Mouse (Mus musculus): ENCODE data around the gene Aicda. TPM values are rescaled to one million over a fixed set of nuclear protein-coding genes. Genes with fewer than 3 reads are reported as not detected.

Gene Aicda
- polyA plus RNA-seq (2012; rRNA removed), result 0.39 and 0.43 TPM in 2 replicates

DNA sequence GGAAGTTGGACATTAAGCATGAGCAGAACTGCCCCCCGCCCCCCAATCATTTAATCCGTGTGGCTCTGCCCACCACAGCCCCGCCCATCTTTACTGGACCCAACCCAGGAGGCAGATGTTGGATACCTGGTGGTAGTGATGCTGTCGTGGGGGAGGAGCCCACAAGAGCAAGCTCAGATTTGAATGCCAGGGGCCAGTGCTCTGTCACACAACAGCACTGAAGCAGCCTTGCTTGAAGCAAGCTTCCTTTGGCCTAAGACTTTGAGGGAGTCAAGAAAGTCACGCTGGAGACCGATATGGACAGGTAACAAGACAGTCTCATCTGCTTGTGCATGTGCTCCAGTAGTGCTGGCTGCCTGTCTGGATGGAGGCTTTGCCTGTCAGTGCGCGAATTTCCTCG, at the start of gene Aicda:
Gene Aicda, plus strand, starts transcription at position 196 of the 400 bp plus-strand sequence.

DNA sequence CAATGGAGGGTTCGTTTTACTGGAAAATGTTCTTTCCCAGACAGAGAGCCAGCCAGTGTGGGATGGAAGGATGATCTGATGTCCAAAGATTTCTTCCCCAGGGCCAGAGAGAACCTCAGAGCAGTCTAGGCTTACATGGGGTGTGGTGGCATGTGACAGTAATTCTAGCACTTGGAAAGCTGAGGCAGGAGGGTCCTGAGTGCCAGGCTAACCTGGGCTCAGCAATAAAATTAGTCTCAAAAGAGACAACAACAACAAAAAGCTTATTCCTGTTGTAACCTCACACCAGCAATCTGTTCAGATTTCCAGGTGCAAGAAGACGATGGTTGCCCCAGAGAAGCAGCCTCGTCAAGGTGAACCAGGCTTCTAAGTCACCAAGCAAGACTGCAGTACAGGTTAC, 48.1 kb upstream of the Aicda start, which contains the start of gene Mfap5:
Gene Mfap5, plus strand, starts transcription at position 301 of the 400 bp plus-strand sequence.

GRCm38 (mm10) chr6:122602242-122602991, 48.8 kb downstream of the Aicda start, which contains the start of gene Apobec1:
Gene Apobec1 (minus strand): TSS chr6:122602444.

GRCm38 (mm10) chr6:122609771-122610170, 56.2 kb downstream of the Aicda start, which contains the start of gene Gdf3:
Gene Gdf3 (minus strand): TSS chr6:122610087.

Other genes with a start within 250 kb of the Aicda start
- 45.3 and 60.7 TPM in 2 replicates for gene M6pr, start 245.1 kb upstream of the Aicda start, polyA plus RNA-seq (2012; rRNA removed)
- 39.4 and 83.3 TPM in 2 replicates for gene Phc1, start 213.2 kb upstream of the Aicda start, polyA plus RNA-seq (2012; rRNA removed)
- 7.9 and 8.6 TPM in 2 replicates for gene Rimklb, start 55.0 kb upstream of the Aicda start, polyA plus RNA-seq (2012; rRNA removed)
- gene Mfap5, start 48.0 kb upstream of the Aicda start, polyA plus RNA-seq (2012; rRNA removed), result 75.9 and 116 TPM in 2 replicates
- gene Apobec1, start 48.6 kb downstream of the Aicda start, polyA plus RNA-seq (2012; rRNA removed), result 41.8 and 46.6 TPM in 2 replicates
- 0.12 TPM in 1 of 2 replicates, not detected in the other for gene Gdf3, start 56.3 kb downstream of the Aicda start, polyA plus RNA-seq (2012; rRNA removed)
- gene Dppa3, start 72.6 kb downstream of the Aicda start, polyA plus RNA-seq (2012; rRNA removed), result 0.34 and 0.73 TPM in 2 replicates
- gene Nanog, start 153.7 kb downstream of the Aicda start, polyA plus RNA-seq (2012; rRNA removed), result 0.06 and 0.12 TPM in 2 replicates
- gene Slc2a3, start 247.8 kb downstream of the Aicda start, polyA plus RNA-seq (2012; rRNA removed), result 18.9 and 20.5 TPM in 2 replicates